Mouse (Mus musculus) heart, postnatal 14 days (tissue): ENCODE measurements around the gene Ptrh1. TPM values are rescaled to one million over a fixed set of nuclear protein-coding genes. Genes with fewer than 3 reads are reported as not detected.

ENCODE experiments used
- total RNA-seq, 2 experiments: library from RNA; stranded (reverse); gene quantifications; 2 replicates each; pipeline ENCODE4 v1.2.3; 2021

Gene Ptrh1
- total RNA-seq, 2 experiments from 2014 or later = 2.9 to 3.7 TPM

Other genes starting within 250 kb of the Ptrh1 start
- gene Fam102a, start 240.5 kb upstream of the Ptrh1 start, total RNA-seq = 1 to 10 TPM; 8.6 to 9.7 TPM
- gene Dpm2, start 204.9 kb upstream of the Ptrh1 start, total RNA-seq = 10 to 100 TPM; 21.4 to 22.7 TPM
- gene Pip5kl1, start 201.0 kb upstream of the Ptrh1 start, total RNA-seq = not detected
- gene 9430097D07Rik, start 200.1 kb upstream of the Ptrh1 start, total RNA-seq = not detected
- gene St6galnac4, start 188.7 kb upstream of the Ptrh1 start, total RNA-seq = 10 to 100 TPM; 22.8 to 23.6 TPM
- 100 to 1,000 TPM in 1 of 2 experiments, 10 to 100 TPM in 1; 97.9 to 104 TPM for gene St6galnac6, start 176.1 kb upstream of the Ptrh1 start, total RNA-seq
- gene Ak1, start 154.0 kb upstream of the Ptrh1 start, total RNA-seq = 100 to 1,000 TPM; 595 to 617 TPM
- gene Eng, start 129.2 kb upstream of the Ptrh1 start, total RNA-seq = 100 to 1,000 TPM; 148 to 162 TPM
- 1 to 10 TPM; 6.0 to 7.4 TPM for gene Fpgs, start 71.6 kb upstream of the Ptrh1 start, total RNA-seq
- gene Cdk9, start 62.7 kb upstream of the Ptrh1 start, total RNA-seq = 10 to 100 TPM; 30.7 to 31.3 TPM
- 10 to 100 TPM; 37.4 to 39.4 TPM for gene Sh2d3c, start 54.7 kb upstream of the Ptrh1 start, total RNA-seq
- not detected for gene 6330409D20Rik, start 34.8 kb upstream of the Ptrh1 start, total RNA-seq
- 10 to 100 TPM; 10.7 to 12.1 TPM for gene Tor2a, start 18.6 kb upstream of the Ptrh1 start, total RNA-seq
- under 1 TPM; 0.07 to 0.24 TPM for gene Ttc16, start 153 bp upstream of the Ptrh1 start, total RNA-seq
- under 1 TPM; 0.17 to 0.24 TPM for gene Cfap157, start 8.6 kb downstream of the Ptrh1 start, total RNA-seq
- gene Stxbp1, start 71.5 kb downstream of the Ptrh1 start, total RNA-seq = 10 to 100 TPM; 19.5 to 22.7 TPM
- 10 to 100 TPM; 31.2 to 33.4 TPM for gene Fam129b, start 100.3 kb downstream of the Ptrh1 start, total RNA-seq
- 10 to 100 TPM; 66.3 to 75.0 TPM for gene Rpl12, start 185.8 kb downstream of the Ptrh1 start, total RNA-seq
- gene Lrsam1, start 185.8 kb downstream of the Ptrh1 start, total RNA-seq = 10 to 100 TPM; 12.0 to 13.4 TPM
- 10 to 100 TPM; 12.9 to 16.3 TPM for gene Slc2a8, start 206.3 kb downstream of the Ptrh1 start, total RNA-seq